Mouse (Mus musculus) lung, postnatal 4 days (tissue): ENCODE results near the gene Pheta1.

Experiments
- DNase-seq, 2 experiments: peaks; one replicate each; pipeline ENCODE4 v3.0.0; 2021

Pheta1 gene

DNA sequence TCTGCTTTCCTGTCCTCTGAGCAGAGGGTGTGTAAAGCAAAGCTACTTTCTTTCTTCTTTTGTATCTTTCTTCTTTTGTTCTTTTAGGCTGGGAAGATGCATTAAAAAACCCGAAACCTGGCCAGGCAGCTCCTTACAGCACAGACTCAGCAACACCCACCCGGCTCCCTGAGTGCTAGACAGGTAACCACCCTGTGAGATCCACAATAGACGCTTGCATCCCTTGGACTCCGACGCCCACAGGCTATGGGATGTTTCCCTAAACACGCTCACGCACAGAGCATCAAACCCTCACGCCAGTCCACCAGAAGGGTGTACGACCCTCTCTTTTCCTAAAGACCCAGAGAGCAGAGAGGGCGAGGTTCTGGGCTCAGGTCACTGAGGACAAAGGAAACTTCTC lies 45.9 kb downstream of the Pheta1 start:
- DNase-seq, result no peak

DNA sequence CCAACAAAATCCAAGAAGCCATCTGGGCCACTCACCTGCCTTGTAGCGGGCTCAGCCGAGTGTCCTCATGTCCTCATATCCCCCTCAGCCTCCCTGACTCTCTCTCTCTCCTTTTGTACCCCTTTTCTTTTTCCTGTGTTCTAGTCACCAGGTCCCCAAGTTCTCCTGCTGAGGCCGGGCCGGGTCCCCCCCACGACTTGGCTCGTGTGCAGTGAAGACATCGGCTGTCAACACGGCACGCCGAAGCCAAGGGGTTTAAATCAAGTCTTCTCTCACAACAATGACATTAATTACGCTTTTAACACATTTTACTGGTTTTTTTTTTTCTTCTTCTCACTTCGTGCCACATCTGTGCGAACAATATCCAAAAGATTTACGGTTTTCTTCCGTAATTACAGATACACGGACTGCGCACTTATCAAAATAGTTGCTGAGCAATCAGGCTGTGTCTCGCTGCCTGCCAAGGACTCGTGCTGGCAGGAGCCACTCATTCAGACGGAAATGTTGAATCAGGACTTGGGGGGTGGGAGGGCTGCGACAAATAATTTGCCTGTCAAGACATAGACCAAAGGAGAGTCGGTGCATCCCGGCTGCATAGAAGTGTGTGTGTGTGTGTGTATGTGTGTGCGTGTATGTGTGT lies 46.5 kb downstream of the Pheta1 start:
- DNase-seq, result no peak

DNA sequence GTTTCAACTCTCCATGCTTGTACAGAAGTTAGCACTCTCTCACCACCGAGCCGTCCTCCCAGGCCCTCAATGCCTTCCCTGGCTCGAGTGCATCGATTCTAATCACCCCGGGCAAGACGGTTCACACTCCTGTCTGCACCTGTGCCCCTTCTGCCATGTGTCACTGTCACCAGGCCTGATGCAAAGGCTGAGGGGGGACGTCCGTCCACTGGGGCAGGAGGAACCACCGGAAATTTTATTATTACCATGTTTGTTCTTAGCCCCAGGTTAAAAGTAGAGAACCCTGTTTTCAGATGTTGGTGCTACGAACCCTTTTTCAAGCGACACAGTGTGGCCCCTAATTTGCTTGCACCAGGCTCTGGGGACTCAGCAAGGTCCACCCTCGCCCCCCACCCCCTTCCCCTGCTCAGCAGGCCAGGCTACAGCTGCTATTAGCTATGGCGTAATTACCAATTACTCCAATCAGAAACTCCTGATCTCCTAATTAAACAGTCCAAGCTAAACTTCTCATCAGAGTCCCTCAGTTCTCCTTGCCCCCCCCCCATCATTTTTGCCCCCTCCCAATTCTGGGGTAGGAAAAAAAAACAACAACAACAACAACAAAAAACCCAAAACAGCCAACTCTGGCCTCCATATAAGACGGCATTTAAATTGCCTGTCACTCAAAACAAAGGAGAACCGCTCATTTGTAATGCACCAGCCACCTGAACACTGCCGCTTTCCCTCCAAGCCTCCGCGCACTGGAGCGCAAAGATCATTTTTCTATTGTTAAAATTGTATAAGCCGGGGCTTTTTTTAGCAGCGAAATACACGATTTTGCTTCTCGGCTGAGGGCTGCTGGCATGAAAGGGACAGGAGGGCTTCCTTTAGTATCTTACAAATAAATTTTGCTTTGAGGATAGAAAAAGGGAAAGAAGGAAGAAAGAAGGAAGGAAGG lies 54.3 kb downstream of the Pheta1 start:
- DNase-seq, result no peak
